Mouse (Mus musculus): ENCODE results near the gene Fam83f. TPM values are rescaled to one million over a fixed set of nuclear protein-coding genes. Genes with fewer than 3 reads are reported as not detected.

Fam83f gene
- 6.0 and 6.6 TPM in 2 replicates for polyA plus RNA-seq (2015; fragmentation: Nextera tagmentation; extraction: Ambion mirVana)

DNA sequence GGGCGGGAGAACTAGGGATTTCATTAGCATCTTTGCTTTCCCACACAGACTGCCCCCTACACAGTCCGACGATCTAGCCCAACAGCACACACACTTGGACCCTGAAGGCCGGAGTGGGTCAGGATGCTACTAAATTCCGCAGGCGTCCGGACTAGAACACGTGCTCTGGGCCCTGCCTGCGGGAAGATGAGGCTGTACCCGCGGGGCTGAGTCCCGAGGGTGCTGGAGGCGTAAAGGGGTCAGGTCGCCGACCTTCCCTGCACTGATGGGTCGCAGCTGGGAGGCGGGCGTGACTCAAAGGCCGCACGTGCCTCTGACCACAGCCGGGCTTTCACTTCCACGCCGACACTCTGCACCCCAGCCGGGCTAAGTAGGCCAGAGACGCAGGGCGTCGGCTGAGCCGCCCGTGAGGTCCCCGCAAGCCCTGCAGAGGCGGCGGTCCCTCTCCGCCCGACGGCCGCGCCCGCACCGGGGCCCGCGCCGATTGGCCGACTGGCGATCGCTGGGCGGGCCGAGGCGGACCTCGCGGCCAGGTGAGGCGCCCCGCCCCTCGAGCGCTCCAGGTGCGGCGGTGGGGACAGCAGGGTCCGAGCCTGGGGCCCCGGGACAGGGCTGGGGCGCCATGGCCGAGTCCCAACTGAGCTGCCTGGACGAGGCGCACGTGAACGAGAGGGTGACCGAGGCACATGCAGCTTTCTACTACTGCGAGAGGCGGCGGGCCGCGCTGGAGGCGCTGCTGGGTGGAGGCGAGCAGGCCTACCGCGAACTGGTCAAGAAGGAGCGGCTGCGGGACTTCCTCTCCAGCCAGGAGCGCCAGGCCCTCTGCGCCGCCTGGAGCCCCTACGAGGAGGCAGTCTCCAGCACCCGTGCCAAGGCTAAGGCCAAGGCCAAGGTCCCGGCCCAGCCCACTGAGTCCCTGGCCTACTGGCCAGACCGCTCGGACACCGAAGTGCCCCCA is at the start of gene Fam83f:
TSS of gene Fam83f (plus strand) at position 553 of the 958 bp plus-strand sequence.
- peaks cover 12% of the 10 kb centered on the region for H3K4me1 ChIP-seq
- 0 out of 2 replicates have a peak within 1 kb of the TSS, but pooled peaks have one; percentile 14 for H3K9ac ChIP-seq
- H3K27ac ChIP-seq = no peak within 1 kb of the TSS
- 6% methylated on average over 81 of the region's 85 CpGs for whole genome bisulfite sequencing
- no peaks in the 10 kb centered on the region for H3K36me3 ChIP-seq
- H3K9me3 ChIP-seq = no peaks in the 10 kb centered on the region
- peaks cover 38% of the 10 kb centered on the region for H3K27me3 ChIP-seq
- ATAC-seq (ENCODE audit: insufficient number of reproducible peaks, low FRiP score, low TSS enrichment, low read depth) = peak; percentile 43; the same call in 1 of the 2 replicates
- peak within 1 kb of the TSS; percentile 78 for H3K4me2 ChIP-seq
- peak within 1 kb of the TSS; percentile 44 for H3K4me3 ChIP-seq

DNA sequence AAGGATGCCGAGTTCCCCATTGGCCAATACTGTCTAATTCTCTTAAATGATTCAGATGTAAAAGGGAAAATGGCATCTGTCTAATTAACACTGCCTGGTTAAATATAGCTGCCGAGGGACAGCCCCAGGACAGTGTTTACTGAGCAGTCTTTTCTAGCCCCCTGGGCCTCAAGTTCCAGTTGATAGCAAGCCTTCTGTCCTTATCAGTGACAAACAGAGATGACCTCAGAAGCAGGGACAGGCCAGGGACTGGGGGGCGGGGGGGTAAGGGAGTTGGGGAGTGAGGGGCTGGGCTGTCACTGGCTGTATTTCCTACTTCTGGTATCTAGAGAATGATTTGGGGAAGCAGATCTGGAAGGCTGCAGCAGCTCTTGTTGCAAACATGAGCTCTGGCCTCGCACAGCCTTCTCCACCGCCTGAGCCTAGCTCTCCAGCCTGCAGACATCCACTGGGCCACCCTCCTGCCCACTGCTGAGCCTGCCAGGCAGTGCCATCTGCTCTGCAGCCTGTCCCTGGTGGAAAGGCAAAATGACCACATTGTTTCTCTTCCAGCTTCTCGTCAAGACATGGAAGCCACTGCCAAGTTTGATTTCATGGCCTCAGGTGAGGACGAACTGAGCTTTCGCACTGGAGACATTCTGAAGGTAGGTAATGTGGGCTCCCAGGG is 48.3 kb upstream of the Fam83f start:
- WGBS = 65% methylated on average over 8 of the region's 8 CpGs
- Histone ChIP-seq H3K27me3 (0 out of 2 replicates have a peak, but pooled peaks cover 9% of the 10 kb centered on the region), H3K27ac (no peak overlapping the region), H3K4me1 (no peaks in the 10 kb centered on the region), H3K9ac (no peak overlapping the region), H3K4me2 (no peak overlapping the region), H3K36me3 (no peaks in the 10 kb centered on the region), H3K4me3 (no peak overlapping the region), H3K9me3 (no peaks in the 10 kb centered on the region)
- ATAC-seq (ENCODE audit: insufficient number of reproducible peaks, low FRiP score, low TSS enrichment, low read depth) = no peak

DNA sequence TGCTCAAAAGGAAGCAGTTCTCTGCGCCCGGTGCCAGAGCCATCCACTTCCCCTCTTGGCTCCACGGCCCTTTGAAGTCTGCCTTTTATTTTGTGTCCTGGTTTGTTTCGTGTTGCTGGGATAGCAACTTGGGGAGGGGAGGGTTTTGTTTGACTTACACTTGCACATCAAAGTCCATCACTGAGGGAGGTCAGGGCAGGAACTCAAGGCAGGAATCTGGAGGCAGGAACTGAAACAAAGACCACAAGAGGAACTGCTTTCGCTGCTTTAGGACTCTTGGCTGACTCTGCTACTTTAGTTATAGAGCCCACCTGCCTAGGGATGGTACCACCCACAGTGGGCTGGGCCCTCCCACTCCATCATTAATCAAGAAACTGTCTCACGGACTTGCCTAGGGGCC is 45.2 kb upstream of the Fam83f start:
- no peak overlapping the region for H3K9ac ChIP-seq
- 0 out of 2 replicates have a peak, but pooled peaks cover 5% of the 10 kb centered on the region for H3K4me1 ChIP-seq
- no peak overlapping the region for H3K4me3 ChIP-seq
- no peaks in the 10 kb centered on the region for H3K27me3 ChIP-seq
- H3K4me2 ChIP-seq = no peak overlapping the region
- no peak overlapping the region for H3K27ac ChIP-seq
- ATAC-seq (ENCODE audit: insufficient number of reproducible peaks, low FRiP score, low TSS enrichment, low read depth) = no peak
- no peaks in the 10 kb centered on the region for H3K9me3 ChIP-seq
- no peaks in the 10 kb centered on the region for H3K36me3 ChIP-seq
- 57% methylated on average over 6 of the region's 6 CpGs for WGBS

DNA sequence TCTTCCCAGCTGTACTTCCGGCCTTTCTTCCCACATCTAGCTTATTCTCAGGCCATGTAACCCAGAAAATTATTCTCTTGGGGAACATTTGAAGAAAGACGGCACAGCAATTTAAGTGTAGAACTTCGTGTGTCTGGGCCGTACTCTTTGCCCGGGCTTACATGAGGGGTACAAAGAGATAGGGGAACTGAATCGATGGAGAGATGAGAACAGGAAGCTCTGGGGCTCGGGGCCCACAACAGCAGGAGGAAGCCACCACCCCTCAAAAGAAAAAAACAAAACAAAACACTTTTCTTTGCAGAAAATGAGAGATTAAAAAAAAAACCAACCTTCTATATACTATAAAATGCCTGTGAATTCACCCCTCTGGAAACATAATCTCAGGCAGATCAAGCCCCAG is 41.5 kb upstream of the Fam83f start:
- WGBS = 60% methylated on average over 7 of the region's 7 CpGs
- Histone ChIP-seq H3K4me1 (0 out of 2 replicates have a peak, but pooled peaks cover 7% of the 10 kb centered on the region), H3K4me3 (no peak overlapping the region), H3K4me2 (no peak overlapping the region), H3K27me3 (no peaks in the 10 kb centered on the region), H3K36me3 (no peaks in the 10 kb centered on the region), H3K27ac (no peak overlapping the region), H3K9ac (no peak overlapping the region), H3K9me3 (no peaks in the 10 kb centered on the region)
- no peak for ATAC-seq (ENCODE audit: insufficient number of reproducible peaks, low FRiP score, low TSS enrichment, low read depth)

DNA sequence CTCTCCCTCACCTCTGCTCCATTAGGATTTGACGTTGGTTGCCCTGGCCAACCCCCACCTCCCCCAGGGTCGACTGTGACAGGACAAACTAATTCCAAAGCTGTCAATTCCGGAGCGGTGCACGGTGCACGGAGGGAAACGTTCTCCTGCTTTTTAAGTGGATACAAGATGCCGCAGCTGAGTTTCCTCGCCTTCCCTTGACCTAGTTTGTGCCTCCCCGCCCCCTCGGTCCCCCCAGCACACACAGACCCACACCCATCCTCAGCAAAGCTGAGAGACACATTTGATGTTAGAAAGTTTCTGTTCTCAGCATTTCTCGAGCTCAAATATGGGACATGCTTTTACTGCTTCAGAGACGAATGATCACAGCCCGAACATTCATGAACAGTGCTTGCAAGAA is 40.9 kb upstream of the Fam83f start:
- H3K9ac ChIP-seq = no peak overlapping the region
- H3K9me3 ChIP-seq = no peaks in the 10 kb centered on the region
- no peaks in the 10 kb centered on the region for H3K27me3 ChIP-seq
- H3K36me3 ChIP-seq = no peaks in the 10 kb centered on the region
- no peak for ATAC-seq (ENCODE audit: insufficient number of reproducible peaks, low FRiP score, low TSS enrichment, low read depth)
- no peak overlapping the region for H3K4me3 ChIP-seq
- no peak overlapping the region for H3K27ac ChIP-seq
- no peak overlapping the region for H3K4me2 ChIP-seq
- H3K4me1 ChIP-seq = 0 out of 2 replicates have a peak, but pooled peaks cover 7% of the 10 kb centered on the region
- WGBS = 45% methylated on average over 14 of the region's 14 CpGs

DNA sequence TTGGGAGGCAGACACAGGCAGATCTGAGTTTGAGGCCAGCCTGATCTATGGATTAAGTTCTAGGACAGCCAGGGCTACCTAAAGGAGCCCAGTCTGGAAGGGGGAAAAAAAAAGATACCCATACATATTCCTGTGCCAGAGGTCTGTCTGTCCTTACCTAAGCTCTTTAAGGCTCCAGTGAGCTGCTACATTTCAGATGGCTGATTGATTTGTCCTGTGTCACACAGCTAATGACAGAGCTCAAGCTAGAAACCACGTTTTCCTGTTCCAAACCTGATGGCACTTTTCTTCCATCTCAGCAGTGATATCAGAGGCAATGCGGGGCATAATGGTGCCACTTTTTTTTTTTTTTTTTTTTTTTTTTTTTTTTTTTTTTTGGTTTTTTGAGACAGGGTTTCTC is 40.3 kb upstream of the Fam83f start:
- Histone ChIP-seq H3K4me2 (no peak overlapping the region), H3K9me3 (no peaks in the 10 kb centered on the region), H3K36me3 (no peaks in the 10 kb centered on the region), H3K9ac (no peak overlapping the region), H3K27ac (no peak overlapping the region), H3K4me3 (no peak overlapping the region), H3K27me3 (no peaks in the 10 kb centered on the region), H3K4me1 (0 out of 2 replicates have a peak, but pooled peaks cover 7% of the 10 kb centered on the region)
- 78% methylated on average over 2 of the region's 2 CpGs for WGBS
- no peak for ATAC-seq (ENCODE audit: insufficient number of reproducible peaks, low FRiP score, low TSS enrichment, low read depth)

DNA sequence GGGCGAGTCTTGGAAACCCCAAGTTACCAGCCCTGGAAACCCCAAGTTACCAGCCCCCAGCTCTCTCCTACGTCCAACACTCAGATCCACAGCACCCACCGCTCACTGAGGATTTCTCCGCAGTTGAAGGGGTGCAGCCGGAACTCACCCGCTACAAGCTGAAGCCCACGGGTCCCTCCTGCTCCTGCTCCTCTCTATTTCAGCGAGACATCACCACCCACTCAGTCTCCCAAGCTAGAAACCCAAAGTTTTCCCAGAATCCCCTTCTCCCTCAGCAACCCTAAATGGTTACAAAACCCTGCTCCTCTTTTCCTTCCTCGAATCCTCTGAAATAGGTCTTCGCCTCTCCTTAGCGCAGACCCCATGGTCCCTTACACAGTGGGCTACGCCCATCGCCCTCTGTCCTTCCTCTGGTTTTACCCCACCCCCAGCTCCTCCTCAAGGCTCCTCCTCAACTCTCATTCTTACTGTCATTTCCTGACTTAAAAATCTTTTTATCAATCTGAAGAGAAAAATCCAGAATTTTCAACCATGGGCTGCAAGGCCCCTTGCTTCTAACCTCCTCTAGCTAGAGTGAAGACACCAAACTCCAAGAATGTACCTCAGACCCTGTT is 39.3 kb upstream of the Fam83f start:
- no peak for ATAC-seq (ENCODE audit: insufficient number of reproducible peaks, low FRiP score, low TSS enrichment, low read depth)
- 84% methylated on average over 13 of the region's 13 CpGs for WGBS
- Histone ChIP-seq H3K4me2 (no peak overlapping the region), H3K4me3 (no peak overlapping the region), H3K27me3 (no peaks in the 10 kb centered on the region), H3K4me1 (0 out of 2 replicates have a peak, but pooled peaks cover 7% of the 10 kb centered on the region), H3K27ac (no peak overlapping the region), H3K36me3 (no peaks in the 10 kb centered on the region), H3K9me3 (no peaks in the 10 kb centered on the region), H3K9ac (no peak overlapping the region)

DNA sequence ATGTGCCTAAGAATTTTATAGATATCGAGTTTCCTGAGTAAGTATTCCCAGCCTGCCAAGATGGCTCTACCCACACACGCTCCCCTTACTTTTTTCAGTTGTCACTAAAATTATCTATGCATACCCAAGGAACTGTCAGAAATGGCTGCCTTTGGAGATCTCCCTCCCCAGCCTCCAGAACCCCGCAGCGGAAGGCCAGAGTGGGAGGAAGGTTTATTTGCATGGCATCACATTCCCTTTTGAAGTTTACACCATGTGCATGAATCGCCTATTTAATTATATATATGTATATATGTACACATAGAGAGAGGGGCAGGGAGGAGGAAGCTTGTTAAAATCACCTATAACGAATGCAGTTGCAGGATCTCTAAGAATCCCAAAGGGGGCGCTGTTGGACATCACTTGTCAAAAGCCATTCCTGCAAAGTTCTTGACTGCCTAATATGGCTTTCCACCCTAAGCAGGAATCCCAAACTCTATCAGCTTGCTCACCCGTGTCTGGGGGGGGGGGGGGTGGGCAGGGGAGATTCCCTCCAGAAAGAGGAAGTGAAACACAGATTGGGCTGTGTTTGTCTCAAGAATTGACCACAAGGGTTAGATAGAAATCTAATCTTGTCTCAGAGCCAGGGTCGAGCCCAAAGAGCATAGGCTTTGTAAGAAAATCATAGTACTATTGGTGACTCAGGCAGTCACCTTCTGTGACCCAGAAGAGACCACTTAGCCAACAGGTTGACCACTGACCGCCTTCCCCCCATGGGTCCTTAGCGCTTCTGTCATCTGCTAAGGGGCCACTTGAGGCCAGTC is 37.1 kb upstream of the Fam83f start:
- Histone ChIP-seq H3K4me2 (no peak overlapping the region), H3K36me3 (no peaks in the 10 kb centered on the region), H3K9ac (no peak overlapping the region), H3K4me1 (0 out of 2 replicates have a peak, but pooled peaks cover 7% of the 10 kb centered on the region), H3K9me3 (no peaks in the 10 kb centered on the region), H3K4me3 (no peak overlapping the region), H3K27me3 (no peaks in the 10 kb centered on the region), H3K27ac (no peak overlapping the region)
- WGBS = 54% methylated on average over 11 of the region's 11 CpGs
- ATAC-seq (ENCODE audit: insufficient number of reproducible peaks, low FRiP score, low TSS enrichment, low read depth) = no peak

DNA sequence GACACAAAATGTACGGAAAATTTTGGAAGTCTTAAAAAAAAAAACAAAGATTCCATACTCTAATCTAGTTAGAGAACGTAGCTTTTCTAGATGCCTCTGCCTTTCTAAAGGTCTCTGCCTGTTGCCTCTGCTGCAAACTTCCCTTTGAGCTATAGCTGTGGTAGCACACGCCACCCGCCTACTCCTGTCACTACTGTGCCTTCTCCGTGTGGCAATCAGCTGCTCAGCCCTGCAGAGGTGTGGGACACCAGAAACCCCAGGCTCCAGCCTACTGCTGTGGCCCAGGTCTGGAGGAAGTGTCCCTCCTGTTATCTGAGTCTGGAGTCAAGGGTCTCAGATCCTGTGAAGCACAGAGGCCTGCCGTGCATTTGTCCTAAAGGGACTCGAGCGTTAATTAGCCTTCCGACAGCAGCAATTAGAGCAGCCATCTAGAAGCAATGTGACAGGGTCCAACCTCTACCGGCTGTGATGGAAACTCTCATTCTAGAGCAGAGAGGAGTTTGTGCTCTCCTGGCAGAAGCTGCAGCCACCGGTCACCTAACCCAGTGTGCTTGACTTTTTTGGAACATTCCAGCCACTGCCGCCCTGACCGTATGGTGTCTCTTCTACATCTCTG is 34.8 kb upstream of the Fam83f start:
- Histone ChIP-seq H3K4me3 (no peak overlapping the region), H3K4me1 (0 out of 2 replicates have a peak, but pooled peaks cover 2% of the 10 kb centered on the region), H3K9me3 (no peaks in the 10 kb centered on the region), H3K4me2 (no peak overlapping the region), H3K27ac (no peak overlapping the region), H3K9ac (no peak overlapping the region), H3K36me3 (no peaks in the 10 kb centered on the region), H3K27me3 (no peaks in the 10 kb centered on the region)
- 43% methylated on average over 13 of the region's 13 CpGs for WGBS
- no peak for ATAC-seq (ENCODE audit: insufficient number of reproducible peaks, low FRiP score, low TSS enrichment, low read depth)

DNA sequence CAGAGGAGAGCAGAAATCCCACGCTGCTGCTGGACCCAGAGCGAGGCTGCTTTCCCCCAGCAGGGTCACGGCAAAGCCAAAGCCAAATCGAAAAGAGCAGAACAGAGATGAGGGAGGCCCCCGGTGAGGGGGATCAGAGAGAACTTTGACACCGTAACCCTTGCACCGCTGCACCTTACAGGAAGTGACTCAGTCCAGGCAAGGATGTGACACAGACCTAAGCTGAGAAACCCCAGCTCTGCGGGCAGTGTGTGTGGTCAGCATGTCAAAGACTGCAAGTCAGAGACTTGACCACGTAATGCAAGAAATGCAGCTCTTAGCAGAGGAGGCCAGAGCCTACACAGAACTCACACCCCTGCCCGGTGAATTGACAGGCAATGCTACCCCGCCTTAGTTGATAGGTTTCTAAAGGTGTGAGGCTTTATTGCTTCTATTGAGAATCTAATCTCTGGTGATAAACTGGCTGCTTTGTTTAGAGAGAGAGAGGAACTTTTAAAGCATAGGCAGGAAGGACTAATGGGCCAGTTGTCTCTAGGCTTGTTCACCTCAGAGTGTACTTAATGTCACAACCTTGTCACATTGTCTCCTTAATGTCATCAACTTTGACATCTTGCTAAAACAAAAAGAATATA is 32.5 kb upstream of the Fam83f start:
- H3K36me3 ChIP-seq = no peaks in the 10 kb centered on the region
- H3K27me3 ChIP-seq = no peaks in the 10 kb centered on the region
- ATAC-seq (ENCODE audit: insufficient number of reproducible peaks, low FRiP score, low TSS enrichment, low read depth) = no peak
- no peak overlapping the region for H3K4me3 ChIP-seq
- no peak overlapping the region for H3K27ac ChIP-seq
- no peak overlapping the region for H3K9ac ChIP-seq
- 0 out of 2 replicates have a peak, but pooled peaks cover under 1% of the 10 kb centered on the region for H3K4me1 ChIP-seq
- 41% methylated on average over 11 of the region's 11 CpGs for WGBS
- H3K4me2 ChIP-seq = no peak overlapping the region
- H3K9me3 ChIP-seq = no peaks in the 10 kb centered on the region
